Mouse (Mus musculus): ENCODE measurements around the gene Fbxw10.

- no peak for TF ChIP-seq GATA1 (IDR thresholded peaks at IDR 0.05; ENCODE audit: low read length)
- TF ChIP-seq TAL1 (IDR thresholded peaks at IDR 0.05; ENCODE audit: low read length) = no peak
Measured at GRCm38 (mm10) chr11:62813497-62813896, 33.4 kb upstream of the Fbxw10 start.

All from erythroblast, embryonic 14.5 days (primary cell).